Mouse (Mus musculus) central nervous system, embryonic 14 days (tissue): ENCODE measurements around the gene Nemf. TPM values are rescaled to one million over a fixed set of nuclear protein-coding genes. Genes with fewer than 3 reads are reported as not detected.

ENCODE experiments used
- polyA plus RNA-seq: library from polyadenylated mRNA; depleted of rRNA; stranded (reverse); fragments of >200 nt; gene quantifications from 2 replicates; pipeline ENCODE4 v1.2.3, GENCODE M21; 2012; rRNA removed

Nemf gene
- polyA plus RNA-seq = 37.7 and 37.8 TPM in 2 replicates

GRCm38 (mm10) chr12:69356546-69357299 is at the start of gene Nemf:
Gene Nemf (minus strand): TSS chr12:69357165.

GRCm38 (mm10) chr12:69371854-69372671 is 15.1 kb upstream of the Nemf start, which contains the start of the genes Arf6 and Gm9887:
Gene Arf6 (plus strand): TSS chr12:69372150.
Gene Gm9887 (minus strand): TSS chr12:69372458.

GRCm38 (mm10) chr12:69296511-69297410 is 60.2 kb downstream of the Nemf start, which contains the start of gene Klhdc2:
Gene Klhdc2 (plus strand): TSS chr12:69296681.

Other genes with a start within 250 kb of the Nemf start
- gene Rps29, start 198.0 kb downstream of the Nemf start, polyA plus RNA-seq = 1,832 and 1,852 TPM in 2 replicates
- gene Lrr1, start 188.4 kb downstream of the Nemf start, polyA plus RNA-seq = 7.5 and 9.5 TPM in 2 replicates
- gene Rpl36al, start 173.1 kb downstream of the Nemf start, polyA plus RNA-seq = 439 and 444 TPM in 2 replicates
- gene Mgat2, start 173.0 kb downstream of the Nemf start, polyA plus RNA-seq = 19.0 and 20.9 TPM in 2 replicates
- gene Gm49383, start 160.1 kb downstream of the Nemf start, polyA plus RNA-seq = 5.6 and 6.8 TPM in 2 replicates
- gene Dnaaf2, start 158.7 kb downstream of the Nemf start, polyA plus RNA-seq = 4.4 and 5.1 TPM in 2 replicates
- gene Gm49384, start 152.9 kb downstream of the Nemf start, polyA plus RNA-seq = 9.1 and 10.4 TPM in 2 replicates
- gene Pole2, start 129.0 kb downstream of the Nemf start, polyA plus RNA-seq = 13.2 and 14.2 TPM in 2 replicates
- gene Klhdc1, start 116.0 kb downstream of the Nemf start, polyA plus RNA-seq = 3.2 and 7.1 TPM in 2 replicates
- gene Klhdc2, start 60.5 kb downstream of the Nemf start, polyA plus RNA-seq = 173 and 195 TPM in 2 replicates
- 65.7 and 69.5 TPM in 2 replicates for gene Arf6, start 15.0 kb upstream of the Nemf start, polyA plus RNA-seq
- gene Gm9887, start 15.3 kb upstream of the Nemf start, polyA plus RNA-seq = 0.20 and 0.26 TPM in 2 replicates
- gene Vcpkmt, start 225.9 kb upstream of the Nemf start, polyA plus RNA-seq = 19.9 and 21.9 TPM in 2 replicates